Mouse (Mus musculus): Measurements from ENCODE around the gene Fiz1. TPM values are rescaled to one million over a fixed set of nuclear protein-coding genes. Genes with fewer than 3 reads are reported as not detected.

The Fiz1 gene
- polyA plus RNA-seq, 1 experiment = 33.9 TPM

GRCm38 (mm10) chr7:4993999-4994788, 20.3 kb downstream of the Fiz1 start:
- no peak overlapping the region for H3K4me3 ChIP-seq (replicated peaks; ENCODE audit: extremely low read depth, low read depth, low read length)
- 72% methylated on average over 59 of the region's 59 CpGs for WGBS

DNA sequence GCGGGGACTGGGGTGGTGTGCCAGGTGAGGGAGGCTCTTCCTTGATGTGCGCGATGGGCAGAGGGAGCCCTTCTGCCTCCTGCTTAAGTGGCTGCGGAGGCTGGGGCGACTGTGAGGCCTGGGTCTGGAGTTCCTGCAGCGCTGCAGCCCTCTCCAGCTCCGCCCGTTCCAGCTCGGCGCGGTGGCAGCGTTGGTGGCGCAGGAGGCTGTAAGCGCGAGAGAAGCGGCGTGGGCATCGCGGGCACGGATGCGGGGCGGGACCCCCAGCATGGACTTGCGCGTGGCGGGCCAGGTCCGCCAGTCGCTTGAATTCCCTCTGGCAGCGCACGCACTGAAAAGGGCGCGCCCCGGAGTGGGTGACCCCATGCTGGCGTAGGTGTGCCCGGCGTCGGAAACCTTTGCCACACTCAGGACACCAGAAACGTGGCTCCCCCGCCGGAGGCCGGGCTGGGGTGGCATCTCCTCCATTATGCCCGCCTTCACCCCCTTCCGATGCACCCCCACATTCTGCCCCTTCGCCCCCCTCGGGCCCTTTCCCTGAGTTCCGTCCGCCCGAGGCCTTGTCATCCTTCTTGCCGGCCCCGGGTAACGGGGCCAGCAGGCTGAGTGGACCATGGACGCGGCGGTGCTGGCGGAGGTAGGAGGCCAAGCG, 21.0 kb downstream of the Fiz1 start:
- TF ChIP-seq CTCF (IDR thresholded peaks at IDR 0.05; ENCODE audit: insufficient read depth, low read length) (no peak), POLR2A (IDR thresholded peaks at IDR 0.05; ENCODE audit: borderline replicate concordance, extremely low read depth, low read depth, low read length) (no peak)
- H3K4me1 ChIP-seq (ENCODE audit: control insufficient read depth, insufficient read depth, low read length) = 0 out of 2 replicates have a peak, but pooled peaks cover 6% of the 10 kb centered on the region
- no peak for DNase-seq
- no peak overlapping the region for H3K4me3 ChIP-seq (replicated peaks; ENCODE audit: extremely low read depth, low read depth, low read length)
- WGBS = 70% methylated on average over 50 of the region's 55 CpGs

More at GRCm38 (mm10) chr7:4993999-4994788, 20.3 kb downstream of the Fiz1 start:
- no peak for DNase-seq
- TF ChIP-seq POLR2A (IDR thresholded peaks at IDR 0.05; ENCODE audit: borderline replicate concordance, extremely low read depth, low read depth, low read length) = no peak
- no peak for TF ChIP-seq CTCF (IDR thresholded peaks at IDR 0.05; ENCODE audit: insufficient read depth, low read length)
- 0 out of 2 replicates have a peak, but pooled peaks cover 6% of the 10 kb centered on the region for H3K4me1 ChIP-seq (ENCODE audit: control insufficient read depth, insufficient read depth, low read length)

DNA sequence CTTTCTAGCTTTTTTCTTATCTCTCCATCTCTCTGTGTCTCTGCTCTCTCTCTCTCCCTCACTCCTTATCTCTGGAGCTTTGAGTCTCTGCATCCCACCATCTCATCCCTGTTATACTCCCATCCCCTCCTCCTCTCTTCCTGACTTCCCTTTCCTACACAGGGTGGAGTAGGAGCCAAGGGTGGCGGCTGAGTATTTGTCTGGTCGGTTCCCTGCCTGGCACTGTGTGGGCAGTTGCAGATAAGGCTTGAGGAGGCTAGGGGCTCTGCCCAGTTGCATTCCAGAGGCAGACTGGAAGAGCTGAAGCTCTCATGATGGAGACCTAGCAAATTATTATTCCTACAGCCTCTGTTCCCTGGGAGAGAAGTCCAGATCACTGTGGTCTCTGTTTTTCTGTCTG, 26.2 kb downstream of the Fiz1 start:
- 17% methylated on average over 2 of the region's 2 CpGs for WGBS
- H3K4me1 ChIP-seq (ENCODE audit: control insufficient read depth, insufficient read depth, low read length) = no peaks in the 10 kb centered on the region
- TF ChIP-seq CTCF (IDR thresholded peaks at IDR 0.05; ENCODE audit: insufficient read depth, low read length) (no peak), POLR2A (IDR thresholded peaks at IDR 0.05; ENCODE audit: borderline replicate concordance, extremely low read depth, low read depth, low read length) (no peak)
- no peak overlapping the region for H3K4me3 ChIP-seq (replicated peaks; ENCODE audit: extremely low read depth, low read depth, low read length)
- no peak for DNase-seq

DNA sequence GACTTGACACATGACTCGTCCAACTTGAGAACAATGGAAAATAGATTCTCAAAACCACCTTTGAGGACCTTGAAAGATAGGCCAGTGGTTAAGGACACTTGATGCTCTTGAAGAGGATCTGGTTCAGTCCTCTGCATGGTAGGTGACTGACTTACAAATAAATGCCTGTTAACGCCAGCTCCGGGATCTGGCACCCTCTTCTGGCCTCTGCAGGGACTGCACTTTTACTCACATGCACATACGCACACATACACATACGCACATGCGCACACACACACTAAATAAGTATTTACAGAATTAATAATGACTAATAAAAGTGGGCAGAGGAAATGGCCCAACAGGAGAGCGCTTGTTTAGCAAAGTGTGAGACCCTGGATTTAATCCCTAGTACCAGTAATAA, 37.7 kb downstream of the Fiz1 start:
- no peak for DNase-seq
- Histone ChIP-seq H3K4me3 (replicated peaks; ENCODE audit: extremely low read depth, low read depth, low read length) (no peak overlapping the region), H3K4me1 (ENCODE audit: control insufficient read depth, insufficient read depth, low read length) (no peaks in the 10 kb centered on the region)
- no peak for TF ChIP-seq POLR2A (IDR thresholded peaks at IDR 0.05; ENCODE audit: borderline replicate concordance, extremely low read depth, low read depth, low read length)
- TF ChIP-seq CTCF (IDR thresholded peaks at IDR 0.05; ENCODE audit: insufficient read depth, low read length) = peak; percentile 16; the same call in 1 of the 2 replicates
- WGBS = 89% methylated on average over 7 of the region's 7 CpGs

- no peak for DNase-seq
- Histone ChIP-seq H3K4me3 (replicated peaks; ENCODE audit: extremely low read depth, low read depth, low read length) (no peak overlapping the region), H3K4me1 (ENCODE audit: control insufficient read depth, insufficient read depth, low read length) (no peaks in the 10 kb centered on the region)
- WGBS = 50% methylated on average over 4 of the region's 4 CpGs
- no peak for TF ChIP-seq POLR2A (IDR thresholded peaks at IDR 0.05; ENCODE audit: borderline replicate concordance, extremely low read depth, low read depth, low read length)
- no peak for TF ChIP-seq CTCF (IDR thresholded peaks at IDR 0.05; ENCODE audit: insufficient read depth, low read length)
These were observed 39.0 kb downstream of the Fiz1 start for GRCm38 (mm10) chr7:4975455-4975854.

DNA sequence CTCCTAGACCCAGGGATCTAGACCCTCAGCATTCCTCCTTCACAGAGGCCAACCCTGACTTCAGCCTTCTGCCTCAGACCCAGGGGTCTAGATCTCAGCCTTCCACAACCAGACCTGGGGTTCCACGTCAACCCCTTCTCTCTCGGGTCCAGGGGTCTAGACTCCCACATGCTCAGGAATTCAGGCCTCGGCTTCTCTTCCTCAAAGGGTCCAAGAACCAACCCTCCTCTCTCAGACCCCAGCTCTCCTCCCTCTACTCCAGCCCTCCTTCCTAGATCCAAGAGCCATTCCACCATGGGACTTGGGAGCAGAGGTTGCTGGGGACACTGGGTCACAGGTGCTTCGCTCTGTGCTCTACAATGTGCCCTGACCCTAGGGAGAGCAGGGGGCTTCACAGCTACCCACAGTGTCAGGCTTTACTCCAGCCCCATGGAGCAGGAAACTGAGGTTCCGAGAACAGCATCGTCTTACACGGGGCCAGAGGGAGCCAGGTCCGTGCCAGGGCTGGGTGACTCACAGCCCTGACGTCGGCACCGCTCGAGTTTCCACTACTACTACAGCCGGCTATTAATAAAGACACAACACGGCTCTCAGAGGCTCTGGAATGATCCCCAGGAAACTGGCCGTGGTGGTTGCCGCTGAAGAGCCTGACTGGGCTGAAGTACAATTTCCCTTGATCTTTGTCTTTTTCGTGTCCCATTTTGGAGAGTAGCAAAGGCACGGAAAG, 42.0 kb downstream of the Fiz1 start:
- TF ChIP-seq CTCF (IDR thresholded peaks at IDR 0.05; ENCODE audit: insufficient read depth, low read length) (no peak), POLR2A (IDR thresholded peaks at IDR 0.05; ENCODE audit: borderline replicate concordance, extremely low read depth, low read depth, low read length) (no peak)
- no peak for DNase-seq
- 43% methylated on average over 18 of the region's 18 CpGs for WGBS

DNA sequence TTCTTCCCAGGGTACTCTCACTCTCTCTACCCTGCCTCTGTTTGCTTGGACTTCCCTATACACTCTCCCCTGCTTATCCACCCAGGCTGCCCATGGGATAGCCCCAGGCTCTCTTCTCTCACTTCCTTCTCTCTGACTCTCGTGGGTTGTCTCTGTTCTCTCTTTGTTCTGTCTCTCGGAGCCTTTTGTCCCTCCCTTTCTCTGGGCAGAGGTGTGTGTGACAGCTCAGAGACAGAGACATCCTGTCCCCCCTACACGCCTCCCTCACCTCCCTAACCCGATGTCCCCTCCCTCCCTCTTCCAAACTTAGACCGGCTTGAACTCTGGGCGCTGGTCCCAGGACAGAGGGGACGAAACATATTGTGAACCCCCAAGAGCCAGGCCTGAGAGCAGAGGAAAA, 42.8 kb downstream of the Fiz1 start:
- no peak for TF ChIP-seq CTCF (IDR thresholded peaks at IDR 0.05; ENCODE audit: insufficient read depth, low read length)
- TF ChIP-seq POLR2A (IDR thresholded peaks at IDR 0.05; ENCODE audit: borderline replicate concordance, extremely low read depth, low read depth, low read length) = no peak
- Histone ChIP-seq H3K4me3 (replicated peaks; ENCODE audit: extremely low read depth, low read depth, low read length) (no peak overlapping the region), H3K4me1 (ENCODE audit: control insufficient read depth, insufficient read depth, low read length) (no peaks in the 10 kb centered on the region)
- no peak for DNase-seq
- 22% methylated on average over 7 of the region's 7 CpGs for WGBS

More for the DNA sequence above, 42.0 kb downstream of the Fiz1 start:
- no peaks in the 10 kb centered on the region for H3K4me1 ChIP-seq (ENCODE audit: control insufficient read depth, insufficient read depth, low read length)
- H3K4me3 ChIP-seq (replicated peaks; ENCODE audit: extremely low read depth, low read depth, low read length) = no peak overlapping the region

GRCm38 (mm10) chr7:4971068-4971467, 43.4 kb downstream of the Fiz1 start, which contains the start of gene Sbk3:
Gene Sbk3 (minus strand): TSS chr7:4971168.
- Histone ChIP-seq H3K4me3 (replicated peaks; ENCODE audit: extremely low read depth, low read depth, low read length) (no peak within 1 kb of the TSS), H3K4me1 (ENCODE audit: control insufficient read depth, insufficient read depth, low read length) (no peaks in the 10 kb centered on the region)
- WGBS = 49% methylated on average over 6 of the region's 6 CpGs
- TF ChIP-seq CTCF (IDR thresholded peaks at IDR 0.05; ENCODE audit: insufficient read depth, low read length) (no peak), POLR2A (IDR thresholded peaks at IDR 0.05; ENCODE audit: borderline replicate concordance, extremely low read depth, low read depth, low read length) (no peak)
- DNase-seq = no peak

GRCm38 (mm10) chr7:4964988-4965387, 49.5 kb downstream of the Fiz1 start:
- H3K4me3 ChIP-seq (replicated peaks; ENCODE audit: extremely low read depth, low read depth, low read length) = no peak overlapping the region

More at GRCm38 (mm10) chr7:4964988-4965387, 49.5 kb downstream of the Fiz1 start:
- no peak for DNase-seq
- no peaks in the 10 kb centered on the region for H3K4me1 ChIP-seq (ENCODE audit: control insufficient read depth, insufficient read depth, low read length)
- TF ChIP-seq POLR2A (IDR thresholded peaks at IDR 0.05; ENCODE audit: borderline replicate concordance, extremely low read depth, low read depth, low read length) (no peak), CTCF (IDR thresholded peaks at IDR 0.05; ENCODE audit: insufficient read depth, low read length) (no peak)
- 73% methylated on average over 5 of the region's 5 CpGs for WGBS
